Mouse (Mus musculus): ENCODE data around the gene Tfdp1. TPM values are rescaled to one million over a fixed set of nuclear protein-coding genes. Genes with fewer than 3 reads are reported as not detected.

Tfdp1 gene
- polyA plus RNA-seq, 1 experiment = 72.3 TPM

- no peak overlapping the region for H3K27ac ChIP-seq (ENCODE audit: control insufficient read depth, insufficient read depth, low read depth, low read length, poor library complexity)
Observed at GRCm38 (mm10) chr8:13340650-13341049, 2.1 kb downstream of the Tfdp1 start.

GRCm38 (mm10) chr8:13342340-13342739, 3.8 kb downstream of the Tfdp1 start:
- no peak overlapping the region for H3K4me3 ChIP-seq (replicated peaks; ENCODE audit: control insufficient read depth, low read depth, low read length)
- WGBS = 44% methylated on average over 2 of the region's 2 CpGs
- TF ChIP-seq POLR2A (IDR thresholded peaks at IDR 0.05; ENCODE audit: borderline replicate concordance, control insufficient read depth, low read depth, low read length) (no peak), CTCF (IDR thresholded peaks at IDR 0.05; ENCODE audit: control insufficient read depth, insufficient read depth, low read length) (no peak)
- no peak overlapping the region for H3K27ac ChIP-seq (ENCODE audit: control insufficient read depth, insufficient read depth, low read depth, low read length, poor library complexity)
- peaks cover 5% of the 10 kb centered on the region for H3K4me1 ChIP-seq (ENCODE audit: control insufficient read depth, insufficient read depth, low read length)

More at GRCm38 (mm10) chr8:13340650-13341049, 2.1 kb downstream of the Tfdp1 start:
- Histone ChIP-seq H3K4me3 (replicated peaks; ENCODE audit: control insufficient read depth, low read depth, low read length) (peak overlapping the region; percentile 23), H3K4me1 (ENCODE audit: control insufficient read depth, insufficient read depth, low read length) (peaks cover 5% of the 10 kb centered on the region)
- no peak for TF ChIP-seq POLR2A (IDR thresholded peaks at IDR 0.05; ENCODE audit: borderline replicate concordance, control insufficient read depth, low read depth, low read length)
- no peak for TF ChIP-seq CTCF (IDR thresholded peaks at IDR 0.05; ENCODE audit: control insufficient read depth, insufficient read depth, low read length)
- WGBS = 78% methylated on average over 8 of the region's 8 CpGs

- Histone ChIP-seq H3K27ac (ENCODE audit: control insufficient read depth, insufficient read depth, low read depth, low read length, poor library complexity) (no peak overlapping the region), H3K4me3 (replicated peaks; ENCODE audit: control insufficient read depth, low read depth, low read length) (no peak overlapping the region), H3K4me1 (ENCODE audit: control insufficient read depth, insufficient read depth, low read length) (peaks cover 4% of the 10 kb centered on the region)
- TF ChIP-seq POLR2A (IDR thresholded peaks at IDR 0.05; ENCODE audit: borderline replicate concordance, control insufficient read depth, low read depth, low read length) (no peak), CTCF (IDR thresholded peaks at IDR 0.05; ENCODE audit: control insufficient read depth, insufficient read depth, low read length) (no peak)
- WGBS = 76% methylated on average over 4 of the region's 4 CpGs
Observed at GRCm38 (mm10) chr8:13343134-13343533, 4.6 kb downstream of the Tfdp1 start.

- WGBS = 86% methylated on average over 7 of the region's 7 CpGs
- Histone ChIP-seq H3K4me3 (replicated peaks; ENCODE audit: control insufficient read depth, low read depth, low read length) (no peak overlapping the region), H3K27ac (ENCODE audit: control insufficient read depth, insufficient read depth, low read depth, low read length, poor library complexity) (no peak overlapping the region), H3K4me1 (ENCODE audit: control insufficient read depth, insufficient read depth, low read length) (peaks cover 17% of the 10 kb centered on the region)
- TF ChIP-seq CTCF (IDR thresholded peaks at IDR 0.05; ENCODE audit: control insufficient read depth, insufficient read depth, low read length) (no peak), POLR2A (IDR thresholded peaks at IDR 0.05; ENCODE audit: borderline replicate concordance, control insufficient read depth, low read depth, low read length) (no peak)
Observed at GRCm38 (mm10) chr8:13350052-13350451, 11.5 kb downstream of the Tfdp1 start.

- TF ChIP-seq CTCF (IDR thresholded peaks at IDR 0.05; ENCODE audit: control insufficient read depth, insufficient read depth, low read length) (no peak), POLR2A (IDR thresholded peaks at IDR 0.05; ENCODE audit: borderline replicate concordance, control insufficient read depth, low read depth, low read length) (no peak)
- 66% methylated on average over 5 of the region's 5 CpGs for WGBS
- Histone ChIP-seq H3K4me3 (replicated peaks; ENCODE audit: control insufficient read depth, low read depth, low read length) (no peak overlapping the region), H3K4me1 (ENCODE audit: control insufficient read depth, insufficient read depth, low read length) (peaks cover 18% of the 10 kb centered on the region), H3K27ac (ENCODE audit: control insufficient read depth, insufficient read depth, low read depth, low read length, poor library complexity) (peak overlapping the region; percentile 77; the same call in 1 of the 2 replicates)
Observed at GRCm38 (mm10) chr8:13351593-13351992, 13.0 kb downstream of the Tfdp1 start.

GRCm38 (mm10) chr8:13352601-13353000, 14.1 kb downstream of the Tfdp1 start:
- Histone ChIP-seq H3K27ac (ENCODE audit: control insufficient read depth, insufficient read depth, low read depth, low read length, poor library complexity) (peak overlapping the region; percentile 77), H3K4me3 (replicated peaks; ENCODE audit: control insufficient read depth, low read depth, low read length) (no peak overlapping the region), H3K4me1 (ENCODE audit: control insufficient read depth, insufficient read depth, low read length) (peaks cover 20% of the 10 kb centered on the region)
- 60% methylated on average over 8 of the region's 8 CpGs for WGBS
- TF ChIP-seq CTCF (IDR thresholded peaks at IDR 0.05; ENCODE audit: control insufficient read depth, insufficient read depth, low read length) (no peak), POLR2A (IDR thresholded peaks at IDR 0.05; ENCODE audit: borderline replicate concordance, control insufficient read depth, low read depth, low read length) (no peak)

- Histone ChIP-seq H3K4me3 (replicated peaks; ENCODE audit: control insufficient read depth, low read depth, low read length) (no peak overlapping the region), H3K4me1 (ENCODE audit: control insufficient read depth, insufficient read depth, low read length) (peaks cover 20% of the 10 kb centered on the region), H3K27ac (ENCODE audit: control insufficient read depth, insufficient read depth, low read depth, low read length, poor library complexity) (peak overlapping the region; percentile 77)
- no peak for TF ChIP-seq POLR2A (IDR thresholded peaks at IDR 0.05; ENCODE audit: borderline replicate concordance, control insufficient read depth, low read depth, low read length)
- TF ChIP-seq CTCF (IDR thresholded peaks at IDR 0.05; ENCODE audit: control insufficient read depth, insufficient read depth, low read length) = no peak
- WGBS = 24% methylated on average over 9 of the region's 9 CpGs
Observed at GRCm38 (mm10) chr8:13353155-13353833, 14.7 kb downstream of the Tfdp1 start.

- WGBS = 47% methylated on average over 4 of the region's 4 CpGs
- peak overlapping the region; percentile 77 for H3K27ac ChIP-seq (ENCODE audit: control insufficient read depth, insufficient read depth, low read depth, low read length, poor library complexity)
- peaks cover 20% of the 10 kb centered on the region for H3K4me1 ChIP-seq (ENCODE audit: control insufficient read depth, insufficient read depth, low read length)
- no peak overlapping the region for H3K4me3 ChIP-seq (replicated peaks; ENCODE audit: control insufficient read depth, low read depth, low read length)
- TF ChIP-seq POLR2A (IDR thresholded peaks at IDR 0.05; ENCODE audit: borderline replicate concordance, control insufficient read depth, low read depth, low read length) = no peak
- TF ChIP-seq CTCF (IDR thresholded peaks at IDR 0.05; ENCODE audit: control insufficient read depth, insufficient read depth, low read length) = no peak
Observed at GRCm38 (mm10) chr8:13353883-13354282, 15.3 kb downstream of the Tfdp1 start.

All from bone marrow, adult 2 months (tissue).